Mouse (Mus musculus) C2C12 (cell line): ENCODE results near the gene Nme6. TPM values are rescaled to one million over a fixed set of nuclear protein-coding genes. Genes with fewer than 3 reads are reported as not detected.

Experiments
- H3K27me3 ChIP-seq: one replicate; pipeline ENCODE4 v1.6.1; 2011; ENCODE audit not compliant: control insufficient read depth, insufficient read depth, insufficient read length
- H3K36me3 ChIP-seq: one replicate; pipeline ENCODE4 v1.6.1; 2011; ENCODE audit not compliant: control insufficient read depth, insufficient read depth
- H3K4me3 ChIP-seq: one replicate; pipeline ENCODE4 v1.5.1; 2011; ENCODE audit warnings: mild to moderate bottlenecking, control low read depth; ENCODE audit not compliant: poor library complexity, insufficient read depth, severe bottlenecking
- H3K79me2 ChIP-seq: one replicate; pipeline ENCODE4 v1.6.1; 2011; ENCODE audit not compliant: control insufficient read depth, insufficient read depth
- H3K79me3 ChIP-seq: one replicate; pipeline ENCODE4 v1.6.1; 2011; ENCODE audit warnings: low read depth, control low read depth
- H3ac ChIP-seq: one replicate; pipeline ENCODE3; 2011; ENCODE audit warnings: low read depth; ENCODE audit not compliant: control insufficient read depth, insufficient read length
- CEBPB ChIP-seq: IDR thresholded peaks from one replicate; pipeline ENCODE4 v1.6.1; 2011; ENCODE audit warnings: low read depth, mild to moderate bottlenecking, control low read depth, moderate library complexity
- CTCF ChIP-seq: IDR thresholded peaks from one replicate; pipeline ENCODE4 v1.5.1; 2011; ENCODE audit not compliant: control insufficient read depth, insufficient read depth, insufficient read length
- FOSL1 ChIP-seq: IDR thresholded peaks from one replicate; pipeline ENCODE4 v1.8.0; 2011; ENCODE audit warnings: mild to moderate bottlenecking, low read length; ENCODE audit not compliant: poor library complexity, insufficient read depth, severe bottlenecking
- MAX ChIP-seq: IDR thresholded peaks from one replicate; pipeline ENCODE4 v1.6.1; 2011; ENCODE audit warnings: mild to moderate bottlenecking, control low read depth
- MYOD1 ChIP-seq: IDR thresholded peaks from one replicate; pipeline ENCODE4 v1.6.1; 2011; ENCODE audit warnings: low read depth; ENCODE audit not compliant: control insufficient read depth, insufficient read length
- MYOG ChIP-seq: IDR thresholded peaks from one replicate; pipeline ENCODE4 v1.6.1; 2011; ENCODE audit not compliant: control insufficient read depth, insufficient read length; ENCODE audit errors: extremely low read depth
- USF1 ChIP-seq: IDR thresholded peaks from one replicate; pipeline ENCODE4 v1.6.1; 2011; ENCODE audit warnings: low read depth, mild to moderate bottlenecking, control low read depth, moderate library complexity
- microRNA-seq: library from miRNA; unstranded; fragments of <30 nt; microRNA quantifications from one replicate; pipeline ENCODE4, GENCODE M21; 2019; ENCODE audit warnings: borderline microRNAs expressed
- polyA plus RNA-seq: library from polyadenylated mRNA; unstranded; fragments of >200 nt; fragmentation: generic; extraction: Trizol; gene quantifications from one replicate; pipeline ENCODE4 v1.2.1, GENCODE M21; 2012; ENCODE audit warnings: missing spikeins

The Nme6 gene
- polyA plus RNA-seq, 1 experiment = 46.5 TPM

- no peaks in the 10 kb centered on the region for H3K79me3 ChIP-seq
Measured at GRCm38 (mm10) chr9:109887321-109887720, 54.8 kb downstream of the Nme6 start.

GRCm38 (mm10) chr9:109891501-109891900, 59.0 kb downstream of the Nme6 start:
- H3K79me3 ChIP-seq = no peaks in the 10 kb centered on the region
- H3K27me3 ChIP-seq = no peaks in the 10 kb centered on the region
- no peak overlapping the region for H3ac ChIP-seq
- H3K36me3 ChIP-seq = peaks cover 95% of the 10 kb centered on the region
- no peak for TF ChIP-seq MYOD1
- no peak for TF ChIP-seq MAX
- TF ChIP-seq CEBPB = no peak
- TF ChIP-seq MYOG = no peak
- no peak for TF ChIP-seq USF1
- no peak for TF ChIP-seq FOSL1
- no peak for TF ChIP-seq CTCF
- no peaks in the 10 kb centered on the region for H3K79me2 ChIP-seq
- no peak overlapping the region for H3K4me3 ChIP-seq

More at GRCm38 (mm10) chr9:109887321-109887720, 54.8 kb downstream of the Nme6 start:
- Histone ChIP-seq H3K79me2 (peaks cover 28% of the 10 kb centered on the region), H3K27me3 (no peaks in the 10 kb centered on the region), H3K4me3 (no peak overlapping the region), H3ac (no peak overlapping the region), H3K36me3 (peaks cover 99% of the 10 kb centered on the region)
- no peak for TF ChIP-seq CTCF
- no peak for TF ChIP-seq MYOD1
- TF ChIP-seq MAX = no peak
- TF ChIP-seq FOSL1 = no peak
- TF ChIP-seq USF1 = no peak
- TF ChIP-seq MYOG = no peak
- no peak for TF ChIP-seq CEBPB

Small RNA genes within 50 kb of the gene (microRNA-seq; reads per million reads assigned to microRNA genes)
- gene Mir7089 = 0.48 reads per million, percentile 8 among the genes with 10 or more reads in this experiment

Other genes with a start within 250 kb of the Nme6 start
- not detected for gene Fbxw24, start 206.7 kb upstream of the Nme6 start, polyA plus RNA-seq
- gene Fbxw25, start 168.1 kb upstream of the Nme6 start, polyA plus RNA-seq = not detected
- gene Fbxw18, start 130.0 kb upstream of the Nme6 start, polyA plus RNA-seq = not detected
- gene Fbxw26, start 86.7 kb upstream of the Nme6 start, polyA plus RNA-seq = not detected
- not detected for gene Fbxw27, start 42.1 kb upstream of the Nme6 start, polyA plus RNA-seq
- gene Spink8, start 20.5 kb upstream of the Nme6 start, polyA plus RNA-seq = not detected
- gene Camp, start 16.9 kb downstream of the Nme6 start, polyA plus RNA-seq = not detected
- 23.3 TPM for gene Cdc25a, start 42.8 kb downstream of the Nme6 start, polyA plus RNA-seq
- 135 TPM for gene Map4, start 98.7 kb downstream of the Nme6 start, polyA plus RNA-seq